Mouse (Mus musculus) mouse embryonic stem cell (cell line): Measurements from ENCODE around the gene Utrn.

ENCODE experiments used
- in situ Hi-C, 2 experiments: fragments of 300-500 bp; cut with MboI; formaldehyde crosslinking; loops; 1 replicate in 1 of 2; 3 replicates in 1 of 2; pipeline ENCODE4 v1.14.3; 2019 to 2020; ENCODE audit warnings: low sequenced_read_pairs in 2 of 2, low pct_unique_long_range_greater_than_20kb in 1 of 2, mixed read lengths in 1 of 2; ENCODE audit not compliant: unreplicated experiment in 1 of 2

The Utrn gene

DNA sequence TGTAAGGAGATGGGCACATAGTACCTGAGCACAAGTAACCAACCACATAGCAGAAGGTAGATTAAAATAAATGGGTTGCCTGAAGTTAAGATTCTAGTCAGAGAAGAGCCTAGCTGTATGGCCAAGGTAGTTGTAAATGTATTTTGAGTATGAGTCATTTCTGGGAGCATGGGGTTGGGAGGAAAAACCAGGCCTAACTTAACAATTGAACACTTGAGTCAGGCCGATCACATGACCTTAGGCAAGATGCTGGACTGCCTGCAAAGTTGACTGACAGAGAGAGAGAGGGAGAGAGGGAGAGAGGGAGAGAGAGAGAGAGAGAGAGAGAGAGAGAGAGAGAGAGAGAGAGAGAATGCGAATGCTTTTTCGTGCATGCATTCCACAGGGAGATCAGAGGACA lies 7.3 kb upstream of the Utrn start:
- in situ Hi-C loops, result no loop called here

- in situ Hi-C loops, result no loop called here
Measured at GRCm38 (mm10) chr10:12875410-12875809, 6.2 kb upstream of the Utrn start.

- in situ Hi-C loops, result no loop called here
Measured at GRCm38 (mm10) chr10:12874577-12875277, 5.6 kb upstream of the Utrn start.

GRCm38 (mm10) chr10:12869846-12870245 lies 681 bp upstream of the Utrn start:
- in situ Hi-C loops, result no loop called here

- in situ Hi-C loops, result no loop called here
Measured at GRCm38 (mm10) chr10:12868189-12869028, 756 bp downstream of the Utrn start.

DNA sequence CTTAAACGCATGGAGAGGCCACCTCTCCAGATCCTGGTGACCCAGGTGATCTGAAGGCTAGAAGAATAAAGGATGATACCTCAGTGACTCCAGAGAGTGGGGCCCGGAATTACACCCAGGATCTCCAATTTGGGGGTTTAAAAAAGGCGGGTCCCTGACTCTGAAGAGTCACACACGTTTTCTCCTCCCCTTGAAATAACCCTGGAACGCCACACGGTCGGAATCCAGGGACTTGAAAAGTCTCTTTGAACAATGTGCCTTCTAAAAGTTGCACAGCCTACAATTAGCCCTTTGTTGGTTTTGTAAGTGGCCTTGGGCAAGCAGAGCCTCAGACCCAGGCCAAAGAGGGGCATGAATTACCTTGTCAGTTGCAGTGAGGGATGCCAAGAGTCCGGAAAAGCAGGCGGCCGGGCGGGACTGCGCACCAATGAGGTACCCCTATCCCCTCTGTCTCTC lies 1.4 kb downstream of the Utrn start:
- in situ Hi-C loops, result no loop called here

DNA sequence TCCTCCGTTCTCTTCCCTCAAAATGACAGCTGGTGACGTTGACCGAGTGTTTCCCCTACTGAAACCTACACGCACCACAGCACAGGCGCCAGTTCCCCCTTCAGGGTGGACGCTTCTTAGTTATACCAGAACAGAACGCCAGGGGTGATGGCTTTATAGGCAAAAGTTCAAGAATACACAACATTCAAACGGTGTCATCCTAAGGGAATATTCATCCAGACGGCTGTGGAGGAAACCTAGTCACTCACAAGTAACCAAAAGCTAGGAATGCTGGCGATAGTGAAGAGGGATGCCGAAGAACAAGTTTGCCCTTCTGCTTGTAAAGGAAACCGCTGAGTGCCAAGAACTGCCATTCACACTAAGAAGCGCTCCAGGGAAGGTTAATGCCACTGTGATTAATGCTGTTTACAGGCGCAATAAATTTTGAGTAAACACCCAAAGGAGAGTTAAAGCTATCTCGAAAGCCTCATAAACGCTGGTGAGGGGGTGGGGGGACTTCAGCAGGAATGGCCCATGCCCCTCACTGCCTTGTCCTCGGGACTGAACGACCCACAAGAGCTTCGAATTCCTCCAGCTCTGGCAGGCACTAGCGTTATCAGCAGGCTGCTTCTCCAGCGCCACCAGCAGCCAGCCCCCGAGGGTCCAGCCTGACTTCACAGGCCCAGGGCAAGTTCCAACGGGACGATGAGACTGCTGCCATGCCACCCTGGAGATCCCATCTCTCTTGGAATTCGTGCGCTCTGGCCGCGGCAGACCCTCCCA lies 2.0 kb downstream of the Utrn start:
- in situ Hi-C loops, result no loop called here

DNA sequence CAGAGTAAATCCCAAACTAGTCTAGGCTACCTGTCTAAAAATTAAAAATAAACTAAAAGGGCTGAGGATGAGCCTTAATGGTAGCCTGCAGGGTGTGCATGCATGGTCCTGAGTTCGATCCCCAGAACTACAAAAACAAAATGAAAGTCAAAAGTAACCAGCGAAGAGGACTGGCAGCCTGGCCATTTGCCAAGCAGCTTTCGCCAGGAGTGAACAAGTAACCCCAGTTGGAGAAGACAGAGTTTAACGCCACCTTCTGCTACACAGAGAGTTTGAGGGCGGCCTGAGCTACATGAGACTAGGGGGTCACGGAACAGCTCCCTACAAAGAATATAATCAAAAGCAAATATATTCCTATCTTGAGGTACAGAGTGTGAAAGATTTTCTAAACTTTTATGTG lies 4.0 kb downstream of the Utrn start:
- in situ Hi-C loops, result no loop called here

DNA sequence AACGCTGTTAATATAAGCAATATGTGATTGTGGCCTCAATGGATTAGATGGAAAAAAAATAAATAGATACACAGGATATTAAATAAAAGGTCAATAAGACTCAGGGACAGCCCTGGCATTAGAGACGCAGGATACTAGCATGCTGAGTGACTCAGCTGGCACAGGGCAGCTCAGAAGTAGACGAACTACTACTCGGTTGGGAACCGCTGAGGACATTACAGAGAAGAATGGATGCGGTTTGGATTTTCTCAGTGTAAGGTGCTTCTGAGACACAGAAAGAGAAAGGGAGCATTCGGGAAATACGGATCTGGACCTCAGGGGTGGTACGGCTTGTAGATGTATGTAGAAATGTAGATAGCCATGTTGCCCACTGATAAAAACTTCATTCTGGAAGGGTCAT lies 5.6 kb downstream of the Utrn start:
- in situ Hi-C loops, result no loop called here

DNA sequence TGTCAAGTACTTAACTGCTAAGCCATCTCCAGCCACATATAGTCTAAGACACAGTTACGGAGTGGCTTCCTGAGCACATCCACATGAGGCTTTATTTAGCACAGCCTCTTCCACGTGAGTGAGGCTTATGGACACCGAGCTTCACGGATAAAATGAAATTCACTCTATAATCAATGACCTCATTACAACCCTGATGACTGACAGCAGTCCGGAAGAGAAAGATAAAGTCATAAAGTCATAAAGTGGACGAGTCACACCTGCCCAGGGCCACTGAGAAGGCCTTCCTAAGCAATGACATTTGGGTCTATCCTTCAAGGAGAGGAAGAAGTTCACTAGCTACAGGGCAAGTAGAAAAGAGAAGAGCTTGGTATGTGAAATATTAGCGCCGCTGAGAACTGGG lies 7.1 kb downstream of the Utrn start:
- in situ Hi-C loops, result no loop called here

- in situ Hi-C loops, result no loop called here
Measured at GRCm38 (mm10) chr10:12861381-12861780, 7.8 kb downstream of the Utrn start.

- in situ Hi-C loops, result no loop called here
Measured at GRCm38 (mm10) chr10:12860765-12861164, 8.4 kb downstream of the Utrn start.

GRCm38 (mm10) chr10:12860331-12860730 lies 8.8 kb downstream of the Utrn start:
- in situ Hi-C loops, result no loop called here

GRCm38 (mm10) chr10:12858017-12858416 lies 11.1 kb downstream of the Utrn start:
- in situ Hi-C loops, result no loop called here

GRCm38 (mm10) chr10:12854298-12854697 lies 14.9 kb downstream of the Utrn start:
- in situ Hi-C loops, result no loop called here

DNA sequence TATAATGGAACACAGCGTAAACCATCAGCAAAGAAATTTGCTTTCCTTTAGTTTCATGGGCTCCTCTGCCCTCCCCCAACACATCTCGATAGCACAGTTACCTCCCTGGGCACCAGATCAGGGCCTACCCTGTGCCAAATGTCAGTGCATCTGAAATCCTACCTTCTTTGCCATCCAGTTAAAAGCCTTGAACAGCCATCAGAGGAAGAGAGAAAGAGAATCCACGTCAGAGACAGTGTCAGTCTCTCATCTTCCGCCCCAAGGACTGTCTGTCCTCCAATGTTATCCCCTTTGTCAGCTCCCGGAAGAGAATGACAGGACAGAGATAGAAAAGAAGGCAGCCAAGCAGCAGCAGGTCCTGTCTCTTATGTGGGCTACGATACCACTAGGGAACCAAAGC lies 15.4 kb downstream of the Utrn start:
- in situ Hi-C loops, result no loop called here

GRCm38 (mm10) chr10:12853196-12853620 lies 16.0 kb downstream of the Utrn start:
- in situ Hi-C loops, result no loop called here

- in situ Hi-C loops, result no loop called here
Measured at GRCm38 (mm10) chr10:12852416-12853195, 16.6 kb downstream of the Utrn start.
